Mouse (Mus musculus): ENCODE results near the gene Methig1.
"Not testable (repeated sequence)": the region's sequence is repeated elsewhere in the genome, so short reads cannot be mapped to it uniquely, and the experiment has no call there.

Gene Methig1

GRCm38 (mm10) chr15:100395561-100395960 lies 42.6 kb downstream of the Methig1 start:
- no peak for DNase-seq (ENCODE audit: extremely low spot score)

- no peak for DNase-seq (ENCODE audit: extremely low spot score)
Observed at GRCm38 (mm10) chr15:100400592-100401250, 47.8 kb downstream of the Methig1 start.

GRCm38 (mm10) chr15:100401811-100402210 lies 48.9 kb downstream of the Methig1 start:
- no peak for DNase-seq (ENCODE audit: extremely low spot score)

GRCm38 (mm10) chr15:100402347-100402746 lies 49.4 kb downstream of the Methig1 start:
- DNase-seq (ENCODE audit: extremely low spot score) = no peak

GRCm38 (mm10) chr15:100402798-100403197 lies 49.8 kb downstream of the Methig1 start:
- DNase-seq (ENCODE audit: extremely low spot score) = no peak

GRCm38 (mm10) chr15:100403318-100404000 lies 50.5 kb downstream of the Methig1 start:
- no peak for DNase-seq (ENCODE audit: extremely low spot score)

- DNase-seq (ENCODE audit: extremely low spot score) = no peak
Observed at GRCm38 (mm10) chr15:100406088-100406487, 53.1 kb downstream of the Methig1 start.

GRCm38 (mm10) chr15:100410918-100411672 lies 58.1 kb downstream of the Methig1 start:
- no peak for DNase-seq (ENCODE audit: extremely low spot score)

GRCm38 (mm10) chr15:100411731-100412130 lies 58.8 kb downstream of the Methig1 start:
- no peak for DNase-seq (ENCODE audit: extremely low spot score)

- no peak for DNase-seq (ENCODE audit: extremely low spot score)
Observed at GRCm38 (mm10) chr15:100413306-100413705, 60.4 kb downstream of the Methig1 start.

- DNase-seq (ENCODE audit: extremely low spot score) = no peak
Observed at GRCm38 (mm10) chr15:100414011-100414410, 61.1 kb downstream of the Methig1 start.

GRCm38 (mm10) chr15:100414942-100415341 lies 62.0 kb downstream of the Methig1 start:
- no peak for DNase-seq (ENCODE audit: extremely low spot score)

- no peak for DNase-seq (ENCODE audit: extremely low spot score)
Observed at GRCm38 (mm10) chr15:100415684-100416083, 62.7 kb downstream of the Methig1 start.

- DNase-seq (ENCODE audit: extremely low spot score) = no peak
Observed at GRCm38 (mm10) chr15:100417854-100418450, 65.0 kb downstream of the Methig1 start.

- DNase-seq (ENCODE audit: extremely low spot score) = no peak
Observed at GRCm38 (mm10) chr15:100419311-100419710, 66.4 kb downstream of the Methig1 start.

- DNase-seq (ENCODE audit: extremely low spot score) = no peak
Observed at GRCm38 (mm10) chr15:100419901-100420745, 67.2 kb downstream of the Methig1 start.

- no peak for DNase-seq (ENCODE audit: extremely low spot score)
Observed at GRCm38 (mm10) chr15:100421059-100421757, 68.3 kb downstream of the Methig1 start.

- not testable (repeated sequence) for DNase-seq (ENCODE audit: extremely low spot score)
Observed at GRCm38 (mm10) chr15:100421758-100422197, 68.8 kb downstream of the Methig1 start, which contains the start of gene Gm5475. Gm5475 (plus strand) TSS chr15:100422147.

GRCm38 (mm10) chr15:100422476-100422875 lies 69.5 kb downstream of the Methig1 start:
- DNase-seq (ENCODE audit: extremely low spot score) = no peak

Measured in embryo, embryonic 9.5 days (tissue).